Mouse (Mus musculus) heart, adult 2 months (tissue): ENCODE measurements at regions not wholly inside any gene's neighbourhood (a gene's known extent, or its start where the extent isn't known, plus 50 kb on each side); places are given as distances from the start of the nearest gene placed in this dataset.

ENCODE experiments used
- DNase-seq, 2 experiments: peaks; one replicate each; pipeline ENCODE4 v3.0.0; 2021
- H3K27ac ChIP-seq: fragments of 200-600 bp; 2 replicates; pipeline ENCODE4 v1.8.1; 2022
- H3K27me3 ChIP-seq: fragments of 200-500 bp; 2 replicates; pipeline ENCODE4 v1.6.1; 2012; ENCODE audit warnings: mild to moderate bottlenecking, low read length, inconsistent platforms, mixed read lengths; ENCODE audit not compliant: control insufficient read depth, insufficient read depth
- H3K36me3 ChIP-seq: fragments of 200-500 bp; 2 replicates; pipeline ENCODE4 v1.6.1; 2012; ENCODE audit warnings: low read length, inconsistent platforms; ENCODE audit not compliant: control insufficient read depth, insufficient read depth
- H3K4me1 ChIP-seq: fragments of 200-500 bp; 2 replicates; pipeline ENCODE4 v1.6.1; 2011; ENCODE audit warnings: low read length; ENCODE audit not compliant: control insufficient read depth, insufficient read depth
- H3K4me3 ChIP-seq: fragments of 200-600 bp; 2 replicates; pipeline ENCODE4 v1.8.1; 2022
- H3K79me2 ChIP-seq: fragments of 200-500 bp; replicated peaks from 2 replicates; pipeline ENCODE4 v1.6.1; 2012; ENCODE audit warnings: mild to moderate bottlenecking, inconsistent platforms, low read length, moderate library complexity, mixed read lengths; ENCODE audit not compliant: control insufficient read depth, insufficient read depth
- H3K9ac ChIP-seq: fragments of 200-500 bp; 2 replicates; pipeline ENCODE4 v1.6.1; 2012; ENCODE audit warnings: low read depth, mild to moderate bottlenecking, control low read depth, inconsistent platforms, low read length, mixed read lengths
- CTCF ChIP-seq: fragments of 200-600 bp; IDR thresholded peaks from 2 replicates; pipeline ENCODE4 v1.8.1; 2022; ENCODE audit warnings: antibody characterized with exemption, mild to moderate bottlenecking, moderate library complexity
- EP300 ChIP-seq: fragments of 200-500 bp; IDR thresholded peaks from 2 replicates; pipeline ENCODE4 v1.6.1; 2011; ENCODE audit warnings: low read depth, low read length, control low read depth; ENCODE audit not compliant: insufficient read depth
- POLR2A ChIP-seq: fragments of 200-500 bp; IDR thresholded peaks from 2 replicates; pipeline ENCODE4 v1.6.1; 2011; ENCODE audit warnings: mild to moderate bottlenecking, low read depth, low read length, control low read depth; ENCODE audit not compliant: insufficient read depth
- WGBS: fragments of 180-500 bp; shearing (Covaris S2); methylation state at CpG from one replicate; pipeline ENCODE4 v1.1.7; 2018; 5-methylcytosine and 5-hydroxymethylcytosine counted together
- intact Hi-C: fragments of 180-260 bp; cut with DNase I; formaldehyde crosslinking; loops from one replicate; pipeline ENCODE4 v1.15.1; 2025

GRCm38 (mm10) chr1:77053837-77054540 is 460.9 kb downstream of the Epha4 start:
- no peak overlapping the region for H3K9ac ChIP-seq
- WGBS: 42% methylated on average over 4 of the region's 4 CpGs
- no peaks in the 10 kb centered on the region for H3K36me3 ChIP-seq
- DNase-seq: no peak
- H3K27ac ChIP-seq: no peak overlapping the region
- no peaks in the 10 kb centered on the region for H3K27me3 ChIP-seq
- no peaks in the 10 kb centered on the region for H3K79me2 ChIP-seq
- intact Hi-C loops: no loop called here
- TF ChIP-seq POLR2A (no peak), EP300 (no peak), CTCF (no peak)
- H3K4me3 ChIP-seq: no peak overlapping the region
- H3K4me1 ChIP-seq: peaks cover 1% of the 10 kb centered on the region; the same call in 1 of the 2 replicates

DNA sequence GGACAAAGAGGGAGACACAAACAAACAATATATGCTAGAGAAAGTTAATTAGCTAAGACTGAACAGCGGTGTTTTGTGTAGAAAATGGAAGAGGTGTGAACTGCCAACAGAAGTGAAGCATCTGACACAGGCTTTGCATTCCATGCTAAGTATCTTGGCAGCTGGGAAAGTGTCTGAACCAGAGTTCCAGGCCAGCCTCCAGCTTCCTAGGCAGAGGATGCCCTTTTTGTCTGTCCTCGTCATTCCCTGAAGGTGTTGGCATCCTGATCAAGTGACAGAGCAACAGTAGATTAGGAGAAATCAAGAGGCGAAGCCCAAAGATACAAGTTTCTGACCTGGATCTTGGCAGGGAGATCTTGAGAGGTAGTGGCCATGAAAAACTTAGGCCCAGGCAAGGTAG is 452.4 kb downstream of the Epha4 start:
- Histone ChIP-seq H3K79me2 (no peaks in the 10 kb centered on the region), H3K27ac (peak overlapping the region; percentile 64), H3K4me1 (no peaks in the 10 kb centered on the region; the same call in 1 of the 2 replicates), H3K36me3 (peaks cover 4% of the 10 kb centered on the region; the same call in 1 of the 2 replicates), H3K27me3 (no peaks in the 10 kb centered on the region), H3K9ac (no peak overlapping the region), H3K4me3 (no peak overlapping the region)
- WGBS: 60% methylated on average over 3 of the region's 3 CpGs
- peak in 1 of 2 experiments; percentile 43 for DNase-seq
- intact Hi-C loops: loop anchor here (10.0 kb wide), 1 partner anchor 868 kb away; no protein-coding TSS in a partner anchor
- peak; percentile 61; the same call in 1 of the 2 replicates for TF ChIP-seq EP300
- TF ChIP-seq POLR2A: no peak
- no peak for TF ChIP-seq CTCF

- H3K27me3 ChIP-seq: no peaks in the 10 kb centered on the region
- no peaks in the 10 kb centered on the region for H3K36me3 ChIP-seq
- no peak overlapping the region for H3K9ac ChIP-seq
- no peak overlapping the region for H3K4me3 ChIP-seq
- H3K79me2 ChIP-seq: no peaks in the 10 kb centered on the region
- no peaks in the 10 kb centered on the region for H3K4me1 ChIP-seq
- intact Hi-C loops: no loop called here
- WGBS: 67% methylated on average over 1 of the region's 1 CpGs
- no peak overlapping the region for H3K27ac ChIP-seq
- DNase-seq: no peak
- TF ChIP-seq POLR2A (no peak), EP300 (no peak), CTCF (no peak)
Observed at GRCm38 (mm10) chr1:77073071-77073470, 441.8 kb downstream of the Epha4 start.

- Histone ChIP-seq H3K36me3 (no peaks in the 10 kb centered on the region), H3K4me3 (no peak overlapping the region), H3K9ac (no peak overlapping the region), H3K4me1 (no peaks in the 10 kb centered on the region), H3K79me2 (no peaks in the 10 kb centered on the region), H3K27me3 (no peaks in the 10 kb centered on the region), H3K27ac (no peak overlapping the region)
- intact Hi-C loops: no loop called here
- TF ChIP-seq EP300: no peak
- TF ChIP-seq POLR2A: no peak
- no peak for TF ChIP-seq CTCF
- no peak for DNase-seq
- 71% methylated on average over 13 of the region's 13 CpGs for WGBS
Observed at GRCm38 (mm10) chr1:77074926-77075885, 439.7 kb downstream of the Epha4 start.

- H3K4me3 ChIP-seq: no peak overlapping the region
- no peaks in the 10 kb centered on the region for H3K36me3 ChIP-seq
- no peak overlapping the region for H3K27ac ChIP-seq
- WGBS: 47% methylated on average over 5 of the region's 5 CpGs
- no peak for DNase-seq
- intact Hi-C loops: loop anchor here (5.0 to 10.0 kb wide), 2 partner anchors 432 to 1156 kb away; no protein-coding TSS in a partner anchor
- H3K79me2 ChIP-seq: no peaks in the 10 kb centered on the region
- H3K4me1 ChIP-seq: peaks cover 1% of the 10 kb centered on the region; the same call in 1 of the 2 replicates
- no peaks in the 10 kb centered on the region for H3K27me3 ChIP-seq
- TF ChIP-seq EP300 (no peak), POLR2A (no peak), CTCF (no peak)
- H3K9ac ChIP-seq: no peak overlapping the region
Observed at GRCm38 (mm10) chr1:77080767-77081166, 434.1 kb downstream of the Epha4 start.

- H3K27ac ChIP-seq: no peak overlapping the region
- H3K27me3 ChIP-seq: no peaks in the 10 kb centered on the region
- TF ChIP-seq POLR2A (no peak), CTCF (peak; percentile 74), EP300 (no peak)
- H3K9ac ChIP-seq: no peak overlapping the region
- DNase-seq: peak; percentile 27 to 28
- WGBS: 56% methylated on average over 7 of the region's 7 CpGs
- no peak overlapping the region for H3K4me3 ChIP-seq
- intact Hi-C loops: loop anchor here (5.0 to 10.0 kb wide), 2 partner anchors 431 to 1157 kb away; no protein-coding TSS in a partner anchor
- peaks cover 1% of the 10 kb centered on the region; the same call in 1 of the 2 replicates for H3K4me1 ChIP-seq
- no peaks in the 10 kb centered on the region for H3K36me3 ChIP-seq
- no peaks in the 10 kb centered on the region for H3K79me2 ChIP-seq
Observed at GRCm38 (mm10) chr1:77081660-77082059, 433.2 kb downstream of the Epha4 start.
